Mouse (Mus musculus): Measurements from ENCODE around the gene Nrde2. TPM values are rescaled to one million over a fixed set of nuclear protein-coding genes. Genes with fewer than 3 reads are reported as not detected.

Nrde2 gene
- 19.0 and 23.0 TPM in 2 replicates for polyA plus RNA-seq (2012; rRNA removed)

DNA sequence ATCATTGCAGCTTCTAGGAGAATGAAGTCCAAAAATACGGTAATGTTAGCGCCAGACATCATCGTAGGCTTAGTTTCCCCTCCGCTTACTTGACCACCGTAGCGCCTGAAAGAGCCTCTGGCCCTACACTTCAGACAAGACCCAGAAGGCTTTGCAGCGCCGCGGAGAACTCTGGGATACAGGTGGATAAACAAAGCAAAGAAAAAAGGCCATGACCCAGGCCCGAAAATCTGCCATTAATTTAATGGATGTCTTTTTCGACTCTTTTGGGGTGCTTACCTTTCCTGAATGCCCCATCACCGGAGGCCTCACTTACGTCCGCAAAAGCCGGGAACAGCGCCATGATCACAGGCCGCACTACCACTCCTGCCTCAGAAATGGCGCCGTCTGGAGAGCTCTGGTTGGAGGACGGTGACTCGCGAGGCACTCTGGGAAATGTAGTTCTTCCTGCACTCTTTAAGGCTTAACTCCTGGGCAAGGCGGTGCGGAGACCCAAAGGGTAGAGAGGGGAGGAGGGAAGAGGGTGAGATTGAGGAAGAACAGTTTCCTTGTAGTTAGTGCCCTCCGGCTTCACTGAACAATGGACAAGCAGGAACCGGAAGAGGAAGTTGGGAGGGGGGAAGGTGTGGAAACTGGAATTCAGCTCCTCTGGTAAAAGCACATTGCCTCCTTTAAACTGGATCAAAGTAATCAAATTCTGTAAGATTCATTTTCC lies at the start of gene Nrde2:
Gene Nrde2 (minus strand): TSS at position 393 of the 715 bp plus-strand sequence.
- peak; percentile 93 for DNase-seq

DNA sequence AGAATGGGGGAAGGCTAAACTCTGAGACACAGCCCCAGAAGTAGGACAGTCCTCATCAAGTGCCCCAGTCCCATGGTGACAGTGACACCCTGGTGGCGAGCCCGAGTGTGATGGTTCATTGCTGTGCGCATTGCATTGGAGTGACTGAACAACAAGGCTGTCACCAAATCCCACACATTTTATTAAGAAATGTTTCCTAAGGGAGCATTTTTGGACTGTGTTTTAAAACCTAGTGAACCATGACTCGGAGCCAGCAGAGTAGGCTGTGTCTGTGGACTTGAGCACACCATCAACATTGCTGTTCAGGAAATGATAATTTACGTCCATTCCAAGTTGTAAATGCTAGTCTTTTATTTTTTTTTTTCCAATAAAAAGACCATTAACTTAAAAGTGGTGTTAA lies 47.5 kb upstream of the Nrde2 start:
- Histone ChIP-seq H3K4me3 (ENCODE audit: control insufficient read depth, insufficient read depth, low read length) (no peak overlapping the region), H3K27ac (ENCODE audit: control insufficient read depth, insufficient read depth, low read length) (no peak overlapping the region), H3K27me3 (ENCODE audit: control insufficient read depth, insufficient read depth, low read length) (no peaks in the 10 kb centered on the region), H3K36me3 (ENCODE audit: control insufficient read depth, insufficient read depth, low read length) (peaks cover 68% of the 10 kb centered on the region), H3K4me1 (replicated peaks; ENCODE audit: control insufficient read depth, insufficient read depth, low read length) (peaks cover 5% of the 10 kb centered on the region; the same call in 1 of the 2 replicates)
- TF ChIP-seq POLR2A (IDR thresholded peaks at IDR 0.05; ENCODE audit: control insufficient read depth, extremely low read depth, insufficient read depth, low read length, poor library complexity) (no peak), CTCF (IDR thresholded peaks at IDR 0.05; ENCODE audit: borderline replicate concordance, control insufficient read depth, extremely low read depth, insufficient read depth, low read length, poor library complexity) (no peak)
- DNase-seq, result no peak
- 97% methylated on average over 5 of the region's 5 CpGs for WGBS

More for the DNA sequence above, at the start of gene Nrde2:
- Histone ChIP-seq H3K27ac (ENCODE audit: control insufficient read depth, insufficient read depth, low read length) (peak within 1 kb of the TSS; percentile 58; the same call in 1 of the 2 replicates), H3K27me3 (ENCODE audit: control insufficient read depth, insufficient read depth, low read length) (no peaks in the 10 kb centered on the region), H3K4me1 (replicated peaks; ENCODE audit: control insufficient read depth, insufficient read depth, low read length) (0 out of 2 replicates have a peak, but pooled peaks cover 2% of the 10 kb centered on the region), H3K36me3 (ENCODE audit: control insufficient read depth, insufficient read depth, low read length) (no peaks in the 10 kb centered on the region), H3K4me3 (ENCODE audit: control insufficient read depth, insufficient read depth, low read length) (peak within 1 kb of the TSS; percentile 79)
- WGBS, result under 1% methylated on average over 26 of the region's 26 CpGs
- TF ChIP-seq CTCF (IDR thresholded peaks at IDR 0.05; ENCODE audit: borderline replicate concordance, control insufficient read depth, extremely low read depth, insufficient read depth, low read length, poor library complexity) (peak; percentile 58; the same call in 1 of the 2 replicates), POLR2A (IDR thresholded peaks at IDR 0.05; ENCODE audit: control insufficient read depth, extremely low read depth, insufficient read depth, low read length, poor library complexity) (peak; percentile 69)

DNA sequence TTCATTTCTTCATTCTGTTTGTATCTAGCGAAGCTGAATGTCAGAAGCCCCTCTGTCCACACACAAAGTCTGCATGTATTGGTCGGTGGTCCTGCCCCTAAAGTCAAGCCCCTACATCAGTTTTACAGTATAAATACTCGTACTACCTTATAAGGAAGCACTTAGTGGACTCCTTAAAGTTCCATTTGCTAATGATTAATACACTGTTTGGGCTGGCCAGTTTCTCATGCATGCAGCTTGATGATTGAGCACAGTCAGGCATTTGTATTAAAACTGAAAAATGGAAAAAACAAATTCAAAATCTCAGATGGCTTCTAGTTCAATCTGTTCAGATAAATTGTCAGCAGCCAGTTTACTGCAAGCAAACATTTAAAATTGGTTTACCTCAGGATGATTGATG lies 47.1 kb upstream of the Nrde2 start:
- WGBS, result 96% methylated on average over 3 of the region's 3 CpGs

DNA sequence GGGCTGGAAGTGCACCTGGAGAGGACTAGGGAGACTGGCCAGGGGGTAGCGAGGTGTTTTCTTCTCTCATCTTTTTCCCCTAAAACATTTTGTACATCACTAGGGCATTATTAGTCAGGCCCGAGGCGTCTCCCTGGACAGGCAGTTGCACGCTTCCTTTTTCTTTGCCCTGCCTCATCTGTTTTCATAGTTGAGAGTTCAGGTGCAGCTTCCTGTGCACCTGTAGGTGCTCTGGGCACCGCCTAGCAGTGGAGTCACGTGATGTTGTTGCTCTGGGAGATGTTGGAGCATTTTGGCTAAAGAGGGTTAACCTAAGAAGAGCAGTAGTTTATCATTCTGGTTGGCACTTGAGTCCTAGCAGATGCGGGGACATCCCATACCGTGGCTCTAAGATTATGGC lies 45.7 kb upstream of the Nrde2 start:
- Histone ChIP-seq H3K27me3 (ENCODE audit: control insufficient read depth, insufficient read depth, low read length) (no peaks in the 10 kb centered on the region), H3K36me3 (ENCODE audit: control insufficient read depth, insufficient read depth, low read length) (peaks cover 68% of the 10 kb centered on the region), H3K4me3 (ENCODE audit: control insufficient read depth, insufficient read depth, low read length) (no peak overlapping the region), H3K4me1 (replicated peaks; ENCODE audit: control insufficient read depth, insufficient read depth, low read length) (peaks cover 7% of the 10 kb centered on the region; the same call in 1 of the 2 replicates), H3K27ac (ENCODE audit: control insufficient read depth, insufficient read depth, low read length) (no peak overlapping the region)
- TF ChIP-seq CTCF (IDR thresholded peaks at IDR 0.05; ENCODE audit: borderline replicate concordance, control insufficient read depth, extremely low read depth, insufficient read depth, low read length, poor library complexity) (no peak), POLR2A (IDR thresholded peaks at IDR 0.05; ENCODE audit: control insufficient read depth, extremely low read depth, insufficient read depth, low read length, poor library complexity) (no peak)
- DNase-seq, result no peak
- 84% methylated on average over 8 of the region's 8 CpGs for WGBS

More for the DNA sequence above, 47.1 kb upstream of the Nrde2 start:
- Histone ChIP-seq H3K27ac (ENCODE audit: control insufficient read depth, insufficient read depth, low read length) (no peak overlapping the region), H3K27me3 (ENCODE audit: control insufficient read depth, insufficient read depth, low read length) (no peaks in the 10 kb centered on the region), H3K4me1 (replicated peaks; ENCODE audit: control insufficient read depth, insufficient read depth, low read length) (peaks cover 4% of the 10 kb centered on the region; the same call in 1 of the 2 replicates), H3K4me3 (ENCODE audit: control insufficient read depth, insufficient read depth, low read length) (no peak overlapping the region), H3K36me3 (ENCODE audit: control insufficient read depth, insufficient read depth, low read length) (peaks cover 68% of the 10 kb centered on the region)
- DNase-seq, result no peak
- no peak for TF ChIP-seq CTCF (IDR thresholded peaks at IDR 0.05; ENCODE audit: borderline replicate concordance, control insufficient read depth, extremely low read depth, insufficient read depth, low read length, poor library complexity)
- TF ChIP-seq POLR2A (IDR thresholded peaks at IDR 0.05; ENCODE audit: control insufficient read depth, extremely low read depth, insufficient read depth, low read length, poor library complexity), result no peak

DNA sequence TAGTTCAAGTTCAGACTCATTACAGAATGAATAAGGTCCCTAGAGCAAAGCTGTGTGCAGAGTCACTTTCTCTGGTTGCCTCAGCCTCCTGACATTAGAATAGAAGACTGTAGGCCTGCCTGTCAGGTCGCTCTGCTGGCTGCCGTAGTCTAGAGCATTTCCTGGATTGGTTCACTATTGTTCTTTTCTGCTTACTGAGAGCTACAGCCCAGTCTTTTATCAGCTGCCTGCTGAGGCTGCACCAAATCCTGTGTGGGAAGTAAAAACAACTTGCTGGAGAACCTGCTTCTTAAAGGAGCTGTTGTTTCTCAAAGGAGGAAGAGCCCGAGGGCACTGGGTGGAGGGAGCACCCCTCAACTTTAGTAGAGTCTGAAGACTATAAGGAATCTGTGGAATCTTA lies 44.3 kb upstream of the Nrde2 start:
- WGBS, result 75% methylated on average over 3 of the region's 3 CpGs
- no peak overlapping the region for H3K27ac ChIP-seq (ENCODE audit: control insufficient read depth, insufficient read depth, low read length)

DNA sequence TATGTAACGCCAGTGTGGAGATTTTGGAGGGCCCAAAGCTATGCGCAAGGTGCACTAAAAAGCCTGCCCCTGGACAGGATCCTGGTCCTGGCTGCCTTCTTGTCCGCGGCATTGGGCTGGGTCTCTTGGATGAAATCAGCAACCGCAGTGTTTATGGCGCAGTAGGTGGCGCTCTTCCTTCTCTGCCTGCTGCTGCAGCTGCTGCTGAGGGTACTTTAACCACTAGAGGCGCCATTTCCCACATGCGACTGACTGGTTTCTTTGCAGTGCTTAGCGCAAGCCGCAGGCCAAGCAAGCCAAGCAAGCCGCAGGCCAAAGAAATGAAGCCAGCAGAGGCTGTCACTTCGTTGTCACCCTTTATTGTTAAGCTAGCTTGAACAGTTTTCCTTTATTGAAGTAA lies 42.4 kb upstream of the Nrde2 start:
- WGBS, result 2% methylated on average over 13 of the region's 13 CpGs
- Histone ChIP-seq H3K4me1 (replicated peaks; ENCODE audit: control insufficient read depth, insufficient read depth, low read length) (peaks cover 10% of the 10 kb centered on the region), H3K4me3 (ENCODE audit: control insufficient read depth, insufficient read depth, low read length) (peak overlapping the region; percentile 32; the same call in 1 of the 2 replicates), H3K27ac (ENCODE audit: control insufficient read depth, insufficient read depth, low read length) (no peak overlapping the region), H3K36me3 (ENCODE audit: control insufficient read depth, insufficient read depth, low read length) (peaks cover 43% of the 10 kb centered on the region), H3K27me3 (ENCODE audit: control insufficient read depth, insufficient read depth, low read length) (no peaks in the 10 kb centered on the region)
- TF ChIP-seq POLR2A (IDR thresholded peaks at IDR 0.05; ENCODE audit: control insufficient read depth, extremely low read depth, insufficient read depth, low read length, poor library complexity) (no peak), CTCF (IDR thresholded peaks at IDR 0.05; ENCODE audit: borderline replicate concordance, control insufficient read depth, extremely low read depth, insufficient read depth, low read length, poor library complexity) (peak; percentile 98)
- DNase-seq, result peak; percentile 89

More for the DNA sequence above, 44.3 kb upstream of the Nrde2 start:
- Histone ChIP-seq H3K27me3 (ENCODE audit: control insufficient read depth, insufficient read depth, low read length) (no peaks in the 10 kb centered on the region), H3K4me1 (replicated peaks; ENCODE audit: control insufficient read depth, insufficient read depth, low read length) (peaks cover 10% of the 10 kb centered on the region), H3K36me3 (ENCODE audit: control insufficient read depth, insufficient read depth, low read length) (peaks cover 62% of the 10 kb centered on the region), H3K4me3 (ENCODE audit: control insufficient read depth, insufficient read depth, low read length) (no peak overlapping the region)
- no peak for DNase-seq
- TF ChIP-seq CTCF (IDR thresholded peaks at IDR 0.05; ENCODE audit: borderline replicate concordance, control insufficient read depth, extremely low read depth, insufficient read depth, low read length, poor library complexity), result no peak
- no peak for TF ChIP-seq POLR2A (IDR thresholded peaks at IDR 0.05; ENCODE audit: control insufficient read depth, extremely low read depth, insufficient read depth, low read length, poor library complexity)

Data from thymus, adult 2 months (tissue).